11 mouse cellular contexts compared by ENCODE assay signal in the genomic region with DNA sequence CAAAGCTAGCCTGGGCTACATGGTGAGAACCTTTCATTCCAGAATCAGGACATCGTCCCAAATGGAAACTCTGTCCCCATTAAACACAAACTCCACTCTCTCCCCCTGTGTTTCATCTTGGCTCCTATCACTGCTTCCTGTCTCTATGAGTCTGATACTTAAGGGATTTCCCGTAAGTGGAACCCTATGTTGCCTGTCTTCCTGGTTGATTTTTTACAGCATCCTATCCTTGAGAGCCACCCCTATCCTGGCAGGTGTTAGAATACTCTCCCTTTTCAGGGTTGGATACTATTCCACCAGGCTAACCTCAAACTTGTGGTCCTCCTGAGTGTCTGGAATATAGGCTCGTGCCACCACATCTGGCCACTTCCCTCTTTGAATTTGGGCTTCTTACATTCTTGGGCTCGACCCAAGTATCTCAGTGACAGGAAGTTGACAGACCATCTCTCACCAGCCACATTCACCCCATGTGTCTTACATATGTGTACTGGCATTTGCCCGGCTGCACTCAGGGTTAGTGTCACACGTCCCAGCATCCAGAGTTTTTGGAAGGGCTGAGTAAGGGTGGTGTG. TPM values are rescaled to one million over a fixed set of nuclear protein-coding genes. Genes with fewer than 3 reads are reported as not detected.
A peak's percentile ranks its signal among the peaks of the same experiment; 100 is the strongest.
DNase-seq lines count a peak whose midpoint lies in the region; ATAC-seq and TF ChIP-seq lines count a peak whose summit lies in the region.
"Had no signal": no experiment of that assay in that cellular context is flagged by ENCODE, and none has a peak within 500 bp of the region (broad histone marks: within the 10 kb centered on the region; RNA-seq: fewer than 3 reads in every experiment).

No protein-coding gene starts in this region.

- H3K4me3 ChIP-seq in kidney, embryonic 14.5 days (ENCODE audit: low read length) = no peak overlapping the region
- no peak overlapping the region for H3K4me3 ChIP-seq in stomach, embryonic 14.5 days (ENCODE audit: low read depth, low read length)
- H3K4me3 ChIP-seq in stomach, postnatal 0 days (ENCODE audit: low read depth, low read length) = no peak overlapping the region
- H3K4me3 ChIP-seq in intestine, embryonic 14.5 days (ENCODE audit: low read depth, low read length) = 0 out of 2 replicates have a peak overlapping the region, but pooled peaks have one; percentile 4
- H3K4me3 ChIP-seq in midbrain, embryonic 10.5 days = no peak overlapping the region
- H3K4me3 ChIP-seq: erythroblast, embryonic 14.5 days; limb, embryonic 12.5 days had no signal

- no peak for ATAC-seq in kidney, embryonic 14.5 days (ENCODE audit: low FRiP score, low TSS enrichment)
- no peak for ATAC-seq in stomach, embryonic 14.5 days (ENCODE audit: insufficient number of reproducible peaks, insufficient read depth, low FRiP score, low read depth)
- no peak for ATAC-seq in stomach, postnatal 0 days (ENCODE audit: low FRiP score, low TSS enrichment)
- ATAC-seq in intestine, embryonic 14.5 days (replicated peaks; ENCODE audit: low FRiP score, low TSS enrichment, low read depth) = no peak

- H3K36me3 ChIP-seq in kidney, embryonic 14.5 days (ENCODE audit: control insufficient read depth, insufficient read depth, low read length) = no peaks in the 10 kb centered on the region
- H3K36me3 ChIP-seq in stomach, embryonic 14.5 days (ENCODE audit: control insufficient read depth, insufficient read depth, low read length) = no peaks in the 10 kb centered on the region
- no peaks in the 10 kb centered on the region for H3K36me3 ChIP-seq in stomach, postnatal 0 days (ENCODE audit: control insufficient read depth, insufficient read depth, low read length)
- H3K36me3 ChIP-seq in intestine, embryonic 14.5 days (ENCODE audit: control insufficient read depth, insufficient read depth, low read length) = no peaks in the 10 kb centered on the region
- no peaks in the 10 kb centered on the region for H3K36me3 ChIP-seq in midbrain, embryonic 10.5 days
- H3K36me3 ChIP-seq: limb, embryonic 12.5 days had no signal

- no peak for TF ChIP-seq EP300 in stomach, postnatal 0 days (optimal IDR thresholded peaks at IDR 0.05)

- H3K9me3 ChIP-seq in kidney, embryonic 14.5 days (ENCODE audit: control insufficient read depth, low read length) = no peaks in the 10 kb centered on the region
- H3K9me3 ChIP-seq in stomach, embryonic 14.5 days (ENCODE audit: control insufficient read depth, low read depth, low read length) = no peaks in the 10 kb centered on the region
- H3K9me3 ChIP-seq in stomach, postnatal 0 days (ENCODE audit: control insufficient read depth, low read length) = no peaks in the 10 kb centered on the region
- H3K9me3 ChIP-seq in intestine, embryonic 14.5 days (ENCODE audit: control insufficient read depth, low read length) = no peaks in the 10 kb centered on the region
- H3K9me3 ChIP-seq in midbrain, embryonic 10.5 days (replicated peaks) = no peaks in the 10 kb centered on the region; the same call in 1 of the 2 replicates
- H3K9me3 ChIP-seq: limb, embryonic 12.5 days had no signal

- H3K27me3 ChIP-seq in kidney, embryonic 14.5 days (ENCODE audit: control insufficient read depth, insufficient read depth, low read length) = no peaks in the 10 kb centered on the region
- H3K27me3 ChIP-seq in stomach, embryonic 14.5 days (ENCODE audit: control insufficient read depth, insufficient read depth, low read length) = no peaks in the 10 kb centered on the region
- H3K27me3 ChIP-seq in stomach, postnatal 0 days (ENCODE audit: control insufficient read depth, insufficient read depth, low read length) = no peaks in the 10 kb centered on the region
- H3K27me3 ChIP-seq in intestine, embryonic 14.5 days (replicated peaks; ENCODE audit: control insufficient read depth, insufficient read depth, low read length) = no peaks in the 10 kb centered on the region
- H3K27me3 ChIP-seq in midbrain, embryonic 10.5 days (ENCODE audit: low read depth, poor library complexity, severe bottlenecking) = peaks cover 5% of the 10 kb centered on the region; the same call in 1 of the 2 replicates
- H3K27me3 ChIP-seq: limb, embryonic 12.5 days had no signal

- 77% methylated on average over 6 of the region's 6 CpGs for WGBS in kidney, embryonic 14.5 days
- WGBS in stomach, embryonic 14.5 days = 73% methylated on average over 6 of the region's 6 CpGs
- WGBS in stomach, postnatal 0 days = 62% methylated on average over 6 of the region's 6 CpGs
- WGBS in intestine, embryonic 14.5 days = 65% methylated on average over 6 of the region's 6 CpGs
- 83% methylated on average over 6 of the region's 6 CpGs for WGBS in midbrain, embryonic 10.5 days

- peaks cover 40% of the 10 kb centered on the region for H3K4me1 ChIP-seq in kidney, embryonic 14.5 days (ENCODE audit: control insufficient read depth, insufficient read depth, low read length)
- peaks cover 35% of the 10 kb centered on the region for H3K4me1 ChIP-seq in stomach, embryonic 14.5 days (ENCODE audit: control insufficient read depth, insufficient read depth, low read length)
- 0 out of 2 replicates have a peak, but pooled peaks cover 2% of the 10 kb centered on the region for H3K4me1 ChIP-seq in stomach, postnatal 0 days (replicated peaks; ENCODE audit: control insufficient read depth, insufficient read depth)
- peaks cover 33% of the 10 kb centered on the region for H3K4me1 ChIP-seq in intestine, embryonic 14.5 days (replicated peaks; ENCODE audit: control insufficient read depth, insufficient read depth, low read length)
- H3K4me1 ChIP-seq in midbrain, embryonic 10.5 days = peaks cover 25% of the 10 kb centered on the region

- TF ChIP-seq CTCF in stomach, postnatal 0 days (IDR thresholded peaks at IDR 0.05; ENCODE audit: low read depth) = no peak

- no peak for DNase-seq in kidney, adult 8-10 months
- DNase-seq in stomach, postnatal 0 days (ENCODE audit: low spot score) = no peak
- DNase-seq in intestine, embryonic 14.5 days (ENCODE audit: low spot score) = no peak
- no peak for DNase-seq in midbrain, embryonic 10.5 days (ENCODE audit: low spot score)
- no peak for DNase-seq in thymus, postnatal 25 days
- DNase-seq: kidney, adult 9 months; spleen, adult 18-20 months had no signal

- H3K27ac ChIP-seq in kidney, embryonic 14.5 days (ENCODE audit: low read depth, low read length) = no peak overlapping the region
- H3K27ac ChIP-seq in stomach, embryonic 14.5 days (ENCODE audit: low read length) = peak overlapping the region; percentile 84
- no peak overlapping the region for H3K27ac ChIP-seq in stomach, postnatal 0 days (replicated peaks)
- peak overlapping the region; percentile 84 for H3K27ac ChIP-seq in intestine, embryonic 14.5 days (ENCODE audit: low read depth)
- H3K27ac ChIP-seq in midbrain, embryonic 10.5 days (replicated peaks) = no peak overlapping the region

- H3K4me2 ChIP-seq in kidney, embryonic 14.5 days (replicated peaks; ENCODE audit: low read depth, low read length) = peak overlapping the region; percentile 30; the same call in 1 of the 2 replicates
- peak overlapping the region; percentile 22 for H3K4me2 ChIP-seq in stomach, embryonic 14.5 days (replicated peaks; ENCODE audit: low read depth, low read length)
- H3K4me2 ChIP-seq in stomach, postnatal 0 days (replicated peaks; ENCODE audit: low read depth) = no peak overlapping the region; the same call in 1 of the 2 replicates
- H3K4me2 ChIP-seq in intestine, embryonic 14.5 days (ENCODE audit: low read length) = peak overlapping the region; percentile 33

- H3K9ac ChIP-seq in kidney, embryonic 14.5 days (ENCODE audit: low read depth, low read length) = no peak overlapping the region
- no peak overlapping the region for H3K9ac ChIP-seq in stomach, embryonic 14.5 days (replicated peaks; ENCODE audit: low read depth, low read length)
- H3K9ac ChIP-seq in stomach, postnatal 0 days (ENCODE audit: low read length) = no peak overlapping the region
- no peak overlapping the region for H3K9ac ChIP-seq in intestine, embryonic 14.5 days (ENCODE audit: low read length)

RNA-seq across cellular contexts. Expression of a gene that starts 43.6 kb away (rescaled TPM):
- 20.4 and 22.1 TPM in 2 replicates for polyA plus RNA-seq in kidney, embryonic 14.5 days (2014; fragmentation: Nextera tagmentation; extraction: Ambion mirVana)
- 16.2 and 17.2 TPM in 2 replicates for polyA plus RNA-seq in stomach, embryonic 14.5 days (2014; fragmentation: Nextera tagmentation; extraction: Ambion mirVana)
- 19.6 and 24.8 TPM in 2 replicates for polyA plus RNA-seq in stomach, postnatal 0 days (2015; fragmentation: Nextera tagmentation; extraction: Ambion mirVana)
- 15.7 and 17.7 TPM in 2 replicates for polyA plus RNA-seq in intestine, embryonic 14.5 days (2014; fragmentation: Nextera tagmentation; extraction: Ambion mirVana)
- polyA plus RNA-seq in midbrain, embryonic 10.5 days (2016; fragmentation: Nextera tagmentation; extraction: Ambion mirVana) = 7.7 and 8.0 TPM in 2 replicates

Comparison
In these comparisons a context has a peak if more than half of its experiments do, and no peak if none do; other contexts are left out.
1. H3K27ac ChIP-seq: peak in stomach, embryonic 14.5 days (single experiment) and intestine, embryonic 14.5 days (single experiment); none in kidney, embryonic 14.5 days (single experiment), stomach, postnatal 0 days (single experiment) and midbrain, embryonic 10.5 days (single experiment).